Mouse (Mus musculus) embryonic facial prominence, embryonic 14.5 days (tissue): ENCODE data around the gene Sept11. TPM values are rescaled to one million over a fixed set of nuclear protein-coding genes. Genes with fewer than 3 reads are reported as not detected.

Experiments
- ATAC-seq: fragments of 200-750 bp; cut with Nextera tagmentation; 2 replicates; pipeline ENCODE4 v1.8.0; 2017; ENCODE audit warnings: low read depth, moderate number of reproducible peaks, moderate TSS enrichment
- DNase-seq: peaks from one replicate; pipeline ENCODE4 v3.0.0-alpha.2; 2015; ENCODE audit warnings: low spot score
- H3K27ac ChIP-seq: fragments of 300-500 bp; sonication (generic); replicated peaks from 2 replicates; pipeline ENCODE4 v1.5.1; 2014; ENCODE audit warnings: low read depth, mild to moderate bottlenecking, low read length, moderate library complexity
- H3K27me3 ChIP-seq: fragments of 300-500 bp; sonication (generic); replicated peaks from 2 replicates; pipeline ENCODE4 v1.6.1; 2014; ENCODE audit warnings: low read length; ENCODE audit not compliant: control insufficient read depth, insufficient read depth
- H3K36me3 ChIP-seq: fragments of 300-500 bp; sonication (generic); 2 replicates; pipeline ENCODE4 v1.6.1; 2014; ENCODE audit warnings: low read length, mixed read lengths; ENCODE audit not compliant: control insufficient read depth, insufficient read depth
- H3K4me1 ChIP-seq: fragments of 300-500 bp; sonication (generic); 2 replicates; pipeline ENCODE4 v1.6.1; 2014; ENCODE audit warnings: antibody characterized with exemption, low read length; ENCODE audit not compliant: control insufficient read depth, insufficient read depth
- H3K4me2 ChIP-seq: fragments of 300-500 bp; sonication (generic); 2 replicates; pipeline ENCODE4 v1.6.1; 2014; ENCODE audit warnings: low read depth, mild to moderate bottlenecking, low read length, moderate library complexity, mixed read lengths
- H3K4me3 ChIP-seq: fragments of 300-500 bp; sonication (generic); 2 replicates; pipeline ENCODE4 v1.5.1; 2014; ENCODE audit warnings: low read depth, mild to moderate bottlenecking, low read length
- H3K9ac ChIP-seq: fragments of 300-500 bp; sonication (generic); 2 replicates; pipeline ENCODE4 v1.6.1; 2014; ENCODE audit warnings: low read depth, mild to moderate bottlenecking, low read length, moderate library complexity, mixed read lengths
- H3K9me3 ChIP-seq: fragments of 300-500 bp; sonication (generic); 2 replicates; pipeline ENCODE4 v1.6.1; 2016; ENCODE audit warnings: low read length; ENCODE audit not compliant: control insufficient read depth
- WGBS: fragments of 180-500 bp; shearing (Covaris S2); extraction: QIAGEN DNeasy Blood & Tissue Kit; methylation state at CpG from one replicate; pipeline ENCODE4 v1.1.7; 2014; 5-methylcytosine and 5-hydroxymethylcytosine counted together
- polyA plus RNA-seq: library from polyadenylated mRNA; unstranded; fragments of >200 nt; fragmentation: Nextera tagmentation; extraction: Ambion mirVana; gene quantifications from 2 replicates; pipeline ENCODE4 v1.2.1, GENCODE M21; 2014

Gene Sept11
- 187 and 197 TPM in 2 replicates for polyA plus RNA-seq

GRCm38 (mm10) chr5:93092857-93093622 is at the start of gene Sept11:
Sept11 (plus strand) TSS chr5:93093437.
- Histone ChIP-seq H3K4me3 (peak within 1 kb of the TSS; percentile 66), H3K4me2 (peak within 1 kb of the TSS; percentile 89), H3K9ac (peak within 1 kb of the TSS; percentile 86), H3K9me3 (no peaks in the 10 kb centered on the region), H3K4me1 (peaks cover 42% of the 10 kb centered on the region), H3K27ac (peak within 1 kb of the TSS; percentile 94), H3K27me3 (no peaks in the 10 kb centered on the region), H3K36me3 (no peaks in the 10 kb centered on the region)
- ATAC-seq (peak; percentile 92), DNase-seq (peak; percentile 95)
- under 1% methylated on average over 53 of the region's 63 CpGs for WGBS

- no peak for DNase-seq
- ATAC-seq = peak; percentile 2; the same call in 1 of the 2 replicates
- peak overlapping the region; percentile 96 for H3K4me2 ChIP-seq
- peak overlapping the region; percentile 53 for H3K4me3 ChIP-seq
- peaks cover 57% of the 10 kb centered on the region for H3K27me3 ChIP-seq
- H3K9me3 ChIP-seq = no peaks in the 10 kb centered on the region
- peaks cover 7% of the 10 kb centered on the region; the same call in 1 of the 2 replicates for H3K4me1 ChIP-seq
- WGBS = 3% methylated on average over 39 of the region's 69 CpGs
- H3K27ac ChIP-seq = no peak overlapping the region
- peak overlapping the region; percentile 52 for H3K9ac ChIP-seq
- H3K36me3 ChIP-seq = no peaks in the 10 kb centered on the region
These were observed 49.3 kb upstream of the Sept11 start for GRCm38 (mm10) chr5:93043688-93044583.

- Histone ChIP-seq H3K36me3 (no peaks in the 10 kb centered on the region), H3K4me2 (peak within 1 kb of the TSS; percentile 96), H3K4me3 (peak within 1 kb of the TSS; percentile 53), H3K4me1 (peaks cover 7% of the 10 kb centered on the region; the same call in 1 of the 2 replicates), H3K27ac (no peak within 1 kb of the TSS), H3K9ac (peak within 1 kb of the TSS; percentile 52), H3K9me3 (no peaks in the 10 kb centered on the region), H3K27me3 (peaks cover 57% of the 10 kb centered on the region)
- DNase-seq (peak; percentile 78), ATAC-seq (peak; percentile 91)
- WGBS = under 1% methylated on average over 38 of the region's 68 CpGs
These were observed 48.5 kb upstream of the Sept11 start, which contains the start of gene Sowahb for GRCm38 (mm10) chr5:93044584-93045370. Sowahb (minus strand) TSS chr5:93045022.

DNA sequence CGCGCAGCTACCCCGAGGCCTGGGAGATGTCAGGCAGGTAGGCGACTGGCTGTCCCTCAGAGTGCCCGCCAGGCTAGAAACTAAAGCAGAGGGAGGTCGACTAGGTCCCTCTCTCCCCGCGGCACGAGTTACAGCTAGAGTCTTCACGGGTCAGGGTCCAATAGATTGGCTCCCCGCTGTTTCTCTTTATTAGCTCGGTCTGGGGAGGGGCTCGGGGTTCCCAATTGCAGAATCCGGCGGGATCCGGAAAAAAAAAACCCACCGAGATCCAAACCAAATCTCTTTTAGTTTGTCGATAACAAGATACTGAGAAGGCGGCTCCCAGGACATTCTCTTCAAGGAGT is 47.9 kb upstream of the Sept11 start:
- H3K9me3 ChIP-seq = no peaks in the 10 kb centered on the region
- peak overlapping the region; percentile 52 for H3K9ac ChIP-seq
- 0% methylated on average over 16 of the region's 19 CpGs for WGBS
- H3K36me3 ChIP-seq = no peaks in the 10 kb centered on the region
- H3K27ac ChIP-seq = no peak overlapping the region
- peak overlapping the region; percentile 53 for H3K4me3 ChIP-seq
- DNase-seq (no peak), ATAC-seq (0 out of 2 replicates have a peak, but pooled peaks have one; percentile 17)
- H3K27me3 ChIP-seq = peaks cover 57% of the 10 kb centered on the region
- H3K4me2 ChIP-seq = peak overlapping the region; percentile 96
- peaks cover 7% of the 10 kb centered on the region; the same call in 1 of the 2 replicates for H3K4me1 ChIP-seq

DNA sequence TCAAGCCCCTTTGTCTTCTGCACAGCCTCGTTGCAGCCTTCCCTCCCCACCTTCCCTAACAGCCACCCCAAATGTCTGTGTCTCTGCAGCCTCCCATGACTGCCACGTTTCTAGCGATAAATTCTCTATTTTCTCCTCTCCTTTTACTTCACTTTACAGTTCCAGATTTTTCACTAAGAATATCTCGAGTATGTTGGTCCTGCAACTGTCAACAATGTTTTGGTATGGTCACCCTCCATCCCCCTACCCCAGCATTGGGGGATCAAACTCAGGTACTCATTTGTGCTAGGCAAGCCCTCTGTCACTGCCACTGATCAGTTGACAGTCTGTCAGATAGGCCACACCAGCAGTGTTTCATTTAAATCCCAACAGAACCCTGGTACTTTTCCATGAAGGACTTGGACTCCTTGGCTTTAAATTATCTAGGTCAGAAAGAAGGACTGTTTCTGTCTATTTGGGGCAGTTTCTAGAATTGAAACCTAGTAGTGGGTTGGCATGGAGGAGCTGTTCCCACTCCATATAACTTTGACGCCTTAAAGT is 46.9 kb upstream of the Sept11 start:
- Histone ChIP-seq H3K4me1 (peaks cover 7% of the 10 kb centered on the region; the same call in 1 of the 2 replicates), H3K4me2 (no peak overlapping the region), H3K36me3 (no peaks in the 10 kb centered on the region), H3K9me3 (no peaks in the 10 kb centered on the region), H3K4me3 (no peak overlapping the region), H3K27ac (no peak overlapping the region), H3K9ac (no peak overlapping the region), H3K27me3 (peaks cover 57% of the 10 kb centered on the region)
- DNase-seq = no peak
- ATAC-seq = no peak
- 38% methylated on average over 5 of the region's 5 CpGs for WGBS

DNA sequence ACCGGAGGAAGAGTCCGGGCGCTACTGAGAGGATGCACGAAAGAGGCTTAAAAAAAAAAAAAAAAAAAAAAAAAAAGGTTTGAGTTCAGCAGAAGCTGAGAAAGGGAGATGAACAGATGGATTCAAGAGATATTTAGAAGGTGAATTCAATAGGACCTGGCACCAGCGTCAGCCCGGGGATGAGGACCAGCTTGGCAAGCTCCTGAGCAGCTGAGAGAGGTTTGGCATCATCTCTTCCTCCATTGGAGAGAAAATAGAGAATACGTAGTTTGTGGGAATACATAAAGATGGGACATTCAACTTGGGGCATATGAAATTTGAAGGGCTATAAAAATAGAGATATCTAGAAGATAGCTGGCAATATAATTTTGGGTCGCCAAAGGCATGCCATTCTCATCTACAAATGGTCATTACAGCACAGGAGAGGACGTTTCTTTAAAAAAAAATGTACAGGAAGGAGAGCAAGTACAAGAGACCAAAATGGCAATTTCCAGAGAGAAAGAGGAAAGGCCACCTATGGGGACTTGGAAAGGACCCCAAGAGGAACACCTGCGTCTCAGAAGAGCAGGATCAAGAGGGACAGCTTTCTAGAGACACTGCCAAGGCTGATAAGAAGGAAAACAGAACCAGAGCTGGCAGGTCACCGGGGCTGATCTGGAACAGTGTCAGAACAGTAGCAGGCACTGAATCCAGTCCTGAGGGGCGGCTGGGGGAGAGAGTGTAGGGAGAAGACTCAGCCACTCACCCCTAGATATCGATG is 44.6 kb upstream of the Sept11 start:
- 64% methylated on average over 13 of the region's 13 CpGs for WGBS
- H3K27ac ChIP-seq = no peak overlapping the region
- H3K27me3 ChIP-seq = peaks cover 38% of the 10 kb centered on the region
- no peak overlapping the region for H3K4me3 ChIP-seq
- peaks cover 7% of the 10 kb centered on the region; the same call in 1 of the 2 replicates for H3K4me1 ChIP-seq
- no peak for ATAC-seq
- H3K9me3 ChIP-seq = no peaks in the 10 kb centered on the region
- no peak overlapping the region for H3K9ac ChIP-seq
- H3K4me2 ChIP-seq = no peak overlapping the region
- no peak for DNase-seq
- no peaks in the 10 kb centered on the region for H3K36me3 ChIP-seq

GRCm38 (mm10) chr5:93049971-93050370 is 43.3 kb upstream of the Sept11 start:
- 67% methylated on average over 1 of the region's 1 CpGs for WGBS
- Histone ChIP-seq H3K27me3 (peaks cover 25% of the 10 kb centered on the region), H3K9ac (no peak overlapping the region)

More at GRCm38 (mm10) chr5:93049971-93050370, 43.3 kb upstream of the Sept11 start:
- H3K9me3 ChIP-seq = no peaks in the 10 kb centered on the region
- ATAC-seq (no peak), DNase-seq (no peak)
- no peaks in the 10 kb centered on the region for H3K36me3 ChIP-seq
- no peaks in the 10 kb centered on the region for H3K4me1 ChIP-seq
- H3K27ac ChIP-seq = no peak overlapping the region
- no peak overlapping the region for H3K4me2 ChIP-seq
- no peak overlapping the region for H3K4me3 ChIP-seq
